Mouse (Mus musculus) cerebellum, postnatal 10 days (tissue): ENCODE measurements around the gene Opn1sw.
A peak's percentile ranks its signal among the peaks of the same experiment; 100 is the strongest.

Source experiments
- DNase-seq, 2 experiments: peaks; one replicate each; pipeline ENCODE4 v3.0.0; 2021; ENCODE audit warnings: mixed read lengths in 2 of 2

The Opn1sw gene

DNA sequence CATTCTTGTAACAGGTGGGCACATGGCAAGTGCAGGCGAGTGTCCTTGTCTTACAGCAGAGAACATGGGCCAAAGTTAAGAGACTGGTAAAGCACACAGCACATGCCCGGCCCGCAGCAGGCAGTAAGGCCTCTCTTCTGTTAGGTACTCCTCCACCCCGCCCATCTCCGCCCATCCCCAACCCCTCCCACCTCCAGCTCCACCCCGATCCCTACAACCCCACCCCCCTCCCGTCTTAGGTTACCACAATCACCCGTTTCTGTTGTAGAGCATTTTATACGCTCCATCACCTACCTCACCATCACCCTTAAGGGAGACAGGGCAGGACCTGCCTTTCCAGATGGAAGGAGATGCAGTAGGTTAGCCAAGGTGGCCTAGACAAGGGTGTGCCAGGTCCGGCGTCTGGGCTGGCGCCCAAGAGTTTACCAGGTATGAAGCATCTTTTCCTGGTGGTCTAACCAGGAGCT is at the start of gene Opn1sw:
Gene Opn1sw, minus strand, starts transcription at position 417 of the 467 bp plus-strand sequence.
- peak in 1 of 2 experiments; percentile 57 for DNase-seq

- DNase-seq: peak; percentile 32 to 45
Measured at GRCm38 (mm10) chr6:29436461-29436934, 48.2 kb upstream of the Opn1sw start.

GRCm38 (mm10) chr6:29435940-29436451 is 47.7 kb upstream of the Opn1sw start:
- DNase-seq: peak; percentile 40 to 42

DNA sequence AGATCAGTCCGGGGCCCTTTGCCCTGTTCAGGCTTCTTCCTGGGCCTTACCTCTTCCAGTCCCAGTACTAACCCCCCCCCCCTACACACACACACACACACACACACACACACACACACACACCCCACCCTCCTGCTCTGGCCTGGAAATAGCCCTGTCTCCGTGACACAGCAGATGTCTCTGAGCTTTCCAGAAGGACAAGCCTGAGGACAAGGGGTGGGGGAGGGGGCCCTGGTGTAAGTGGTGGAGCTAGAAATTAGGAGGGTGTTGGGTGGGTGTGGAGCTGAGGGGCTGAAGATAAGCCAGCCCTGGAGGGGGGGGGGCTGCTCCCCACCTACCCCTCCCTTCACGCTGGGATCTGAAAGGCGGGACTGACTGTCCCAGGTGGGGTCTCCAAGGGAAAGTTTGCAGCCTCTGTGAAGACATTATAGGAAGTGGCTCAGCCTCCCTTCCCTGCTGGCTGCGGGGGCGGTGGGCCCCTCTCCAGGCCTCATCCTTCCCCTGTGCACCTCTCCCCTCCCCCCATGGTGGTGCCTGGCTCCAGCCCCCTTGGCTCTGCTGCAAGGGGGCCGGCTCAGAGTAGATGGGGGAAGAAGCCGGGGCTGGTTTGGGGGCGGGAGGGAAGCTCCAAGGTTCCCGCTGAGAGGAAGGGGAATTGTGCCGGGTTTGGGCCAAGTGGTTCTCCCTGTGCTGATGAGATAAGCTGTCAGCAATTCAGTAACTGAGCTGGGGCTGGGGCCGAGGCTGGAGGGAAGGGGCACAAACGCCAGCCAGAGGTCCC is 46.8 kb upstream of the Opn1sw start:
- peak; percentile 81 to 82 for DNase-seq

DNA sequence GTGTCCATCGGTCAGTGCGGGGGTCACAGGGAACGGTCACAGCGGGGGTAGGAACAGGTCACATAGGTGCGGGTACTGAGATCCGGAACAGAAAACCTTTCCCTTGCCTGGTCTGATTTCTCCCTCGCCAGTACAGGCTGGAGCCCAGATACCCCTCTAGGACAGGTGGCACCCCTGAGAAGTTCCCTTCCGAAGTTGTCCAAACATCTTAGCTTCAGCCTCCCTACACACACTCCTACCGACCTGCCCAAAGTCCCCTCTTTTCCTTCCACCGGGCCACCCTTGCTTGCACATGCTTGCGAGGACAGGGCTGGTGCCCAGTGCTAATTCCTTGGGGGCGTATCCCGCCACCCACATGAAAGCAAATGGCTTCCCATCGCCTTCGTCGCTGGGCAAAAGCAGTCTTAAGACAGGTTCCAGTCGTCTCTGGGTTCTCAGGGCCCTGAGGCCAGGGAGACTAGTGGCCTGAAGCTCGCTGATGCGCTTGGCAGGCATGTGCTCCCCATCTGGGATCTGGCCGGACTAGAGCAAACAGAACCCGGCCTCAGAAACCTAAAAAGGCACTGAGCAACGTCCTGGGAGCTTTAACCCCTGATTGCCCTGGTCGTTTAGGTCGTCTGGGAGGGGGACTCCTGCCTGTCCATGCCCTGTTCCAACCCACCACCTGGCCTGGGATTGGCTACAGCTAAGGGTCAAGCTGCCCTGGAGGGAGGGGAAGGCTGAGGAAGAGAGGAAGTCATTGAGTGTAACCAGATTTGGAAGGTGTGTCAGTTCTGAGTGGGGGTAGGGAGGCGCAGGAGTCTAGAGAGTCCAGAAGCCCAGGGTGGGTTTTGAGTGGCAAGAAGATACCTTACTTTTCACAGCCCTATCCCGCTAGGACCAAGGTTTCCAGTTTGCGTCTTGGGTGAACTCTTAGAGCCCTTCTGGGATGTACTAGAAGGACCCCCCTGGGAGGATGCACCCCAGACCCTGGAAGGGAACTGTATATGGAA is 45.8 kb upstream of the Opn1sw start:
- DNase-seq: peak; percentile 64 to 66

- peak; percentile 51 to 55 for DNase-seq
Measured at GRCm38 (mm10) chr6:29433038-29433803, 45.0 kb upstream of the Opn1sw start, which contains the start of gene Flnc. TSS of gene Flnc (plus strand) at chr6:29433256.

DNA sequence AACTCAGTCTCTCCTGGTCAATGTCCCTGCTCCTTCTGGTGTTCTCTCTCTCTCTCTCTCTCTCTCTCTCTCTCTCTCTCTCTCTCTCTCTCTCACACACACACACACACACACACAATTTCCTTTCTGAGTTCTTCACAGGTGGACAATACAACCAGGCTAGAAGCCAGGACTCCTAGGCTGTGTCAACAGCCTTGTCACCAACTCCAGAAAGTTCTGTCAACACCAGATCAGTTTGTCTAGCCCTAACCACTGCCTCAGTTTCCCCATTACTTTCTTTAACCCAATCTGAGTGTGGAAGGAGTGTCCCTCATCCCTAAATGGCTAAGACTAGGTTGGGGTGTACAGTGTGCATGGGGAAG is 44.4 kb upstream of the Opn1sw start:
- DNase-seq: no peak

DNA sequence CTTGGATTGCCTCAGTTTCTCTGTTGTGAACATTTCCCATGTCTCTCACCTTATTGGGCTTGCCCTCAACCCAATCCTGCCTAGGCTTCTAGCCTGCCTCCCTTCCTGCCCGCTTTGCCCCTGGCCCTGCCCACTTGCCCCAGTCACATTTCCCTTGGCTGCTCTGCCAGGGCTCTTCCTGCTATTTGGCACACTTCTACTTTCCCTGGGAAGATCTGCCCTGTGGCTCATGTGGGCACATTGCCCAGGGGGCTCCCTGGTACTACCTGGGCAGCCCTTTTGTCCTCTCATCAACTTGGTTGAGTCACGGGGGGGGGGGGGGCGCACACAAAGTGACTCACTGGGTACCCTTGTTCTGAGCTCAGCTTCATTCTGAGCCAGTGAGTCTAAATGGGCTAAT is 43.9 kb upstream of the Opn1sw start:
- peak; percentile 38 to 45 for DNase-seq

DNA sequence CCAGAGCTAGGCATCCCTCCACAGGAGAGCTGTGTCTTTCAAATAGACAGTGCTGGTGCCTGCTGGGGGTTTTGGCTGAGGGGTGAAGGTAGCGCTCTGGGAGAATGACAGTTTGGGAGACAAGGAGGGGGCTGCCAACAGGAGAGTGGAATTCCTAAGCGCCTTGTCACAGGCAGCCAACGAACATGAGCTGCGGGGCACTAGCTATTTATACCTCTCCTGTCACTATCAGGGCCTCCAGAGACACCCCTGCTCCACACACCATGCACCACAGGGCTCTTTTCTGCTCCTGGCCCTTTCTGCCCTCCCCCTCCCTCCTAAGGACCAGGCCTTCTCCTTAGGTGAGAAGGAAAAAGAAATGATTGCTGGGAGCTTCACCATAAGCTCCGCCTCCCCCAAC is 43.2 kb upstream of the Opn1sw start:
- no peak for DNase-seq

- DNase-seq: no peak
Measured at GRCm38 (mm10) chr6:29430681-29431420, 42.6 kb upstream of the Opn1sw start.

GRCm38 (mm10) chr6:29428171-29428570 is 39.9 kb upstream of the Opn1sw start:
- no peak for DNase-seq

GRCm38 (mm10) chr6:29426331-29426730 is 38.1 kb upstream of the Opn1sw start:
- no peak for DNase-seq

DNA sequence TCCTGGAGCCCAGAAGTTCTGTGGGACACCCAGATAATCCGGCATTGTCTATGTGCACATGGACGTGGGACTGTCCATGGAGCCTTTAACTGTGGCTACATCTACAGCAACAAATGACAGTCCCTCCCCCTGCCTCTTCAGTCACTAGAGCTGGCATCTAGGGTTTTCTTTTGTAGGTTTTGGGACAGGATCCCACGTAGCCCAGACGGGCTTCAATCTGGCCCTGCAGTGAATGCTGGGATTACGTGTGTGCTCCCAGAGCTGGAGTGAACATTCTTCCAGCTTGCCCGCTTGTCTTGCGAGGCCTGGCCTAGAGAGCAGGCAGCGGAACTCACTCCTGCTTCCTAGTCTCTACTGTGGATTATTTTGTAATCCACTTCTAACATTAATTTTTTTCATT is 36.9 kb upstream of the Opn1sw start:
- DNase-seq: no peak

DNA sequence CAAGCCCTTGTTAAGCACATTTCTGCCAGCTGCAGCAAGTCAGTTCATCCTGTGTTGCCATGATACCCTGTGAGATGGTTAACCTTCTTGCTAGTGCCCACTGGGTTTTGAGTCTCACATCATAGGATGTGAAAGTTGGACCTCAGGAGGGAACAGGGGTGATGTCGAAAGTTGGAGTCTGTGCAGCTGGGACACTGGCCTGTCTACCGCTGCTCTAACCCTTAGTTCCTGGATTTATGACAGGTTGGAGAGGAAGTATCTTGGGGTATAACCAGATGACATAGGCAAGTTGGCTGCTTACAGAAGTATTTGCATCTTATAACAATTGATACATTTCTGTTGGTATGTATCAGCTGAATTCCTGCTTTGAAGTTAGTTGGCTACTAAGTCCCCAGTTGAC is 32.3 kb upstream of the Opn1sw start:
- no peak for DNase-seq

DNA sequence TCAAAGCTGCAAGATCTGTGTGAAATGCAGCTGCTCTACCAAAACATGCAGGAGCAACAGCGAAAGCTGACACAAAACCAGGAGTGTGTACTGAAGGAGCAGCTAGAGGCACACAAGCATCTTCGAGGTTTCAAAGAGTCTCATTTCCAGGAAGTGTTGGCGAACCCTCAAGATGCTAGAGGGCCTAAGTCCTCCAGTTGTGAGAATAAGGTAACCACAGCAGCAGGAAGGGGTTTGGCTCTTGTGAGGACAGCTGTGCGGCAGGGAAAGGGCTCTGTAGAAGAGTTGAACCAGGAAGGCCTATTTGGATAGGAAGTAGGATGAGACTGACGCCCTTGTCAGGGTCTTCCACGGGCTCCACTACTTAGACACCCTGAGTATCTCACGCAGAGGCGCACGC is 27.2 kb upstream of the Opn1sw start:
- no peak for DNase-seq

DNA sequence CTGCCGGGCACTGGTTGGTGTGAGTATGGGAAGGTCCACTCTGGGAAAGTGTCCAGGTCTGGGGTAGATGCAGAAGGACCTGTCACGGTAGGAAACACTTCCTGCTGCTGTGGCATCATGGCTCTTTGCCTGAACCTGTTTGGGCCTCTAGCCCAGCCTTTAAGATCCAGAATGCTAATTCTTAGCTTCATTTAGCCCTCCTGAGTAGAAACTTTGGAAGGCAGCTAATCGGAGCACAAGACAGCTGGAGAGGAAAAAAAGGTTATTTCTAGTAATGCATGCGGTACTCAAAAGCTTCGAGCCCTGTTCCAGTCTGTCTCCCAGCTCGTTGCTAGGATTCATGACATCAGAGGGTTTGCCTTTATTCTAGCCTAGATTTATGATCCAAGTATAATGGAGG is 18.1 kb upstream of the Opn1sw start:
- DNase-seq: peak; percentile 66 to 71

- peak; percentile 74 to 75 for DNase-seq
Measured at GRCm38 (mm10) chr6:29402693-29403342, 14.6 kb upstream of the Opn1sw start.

GRCm38 (mm10) chr6:29399851-29400250 is 11.6 kb upstream of the Opn1sw start:
- DNase-seq: no peak

DNA sequence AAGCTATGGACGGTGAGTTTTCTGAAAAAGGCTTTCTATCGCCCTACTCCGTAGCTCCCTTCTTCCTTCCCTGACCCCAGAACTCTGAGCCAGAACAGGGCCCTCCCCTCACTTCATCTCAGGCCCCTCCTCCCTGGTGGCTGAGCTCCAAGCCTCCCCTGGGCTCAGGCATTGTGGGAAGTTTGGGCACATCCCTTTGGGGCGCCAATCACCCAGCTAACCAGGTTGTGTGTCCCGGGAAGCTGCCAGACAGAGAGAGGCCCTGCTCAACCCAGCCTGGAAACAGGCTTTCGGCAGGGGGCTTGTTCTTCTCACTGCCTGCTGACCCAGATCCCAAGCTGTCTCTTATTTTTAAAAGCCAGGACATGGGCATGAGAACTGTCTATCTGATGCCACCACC is 9.3 kb upstream of the Opn1sw start:
- peak; percentile 70 to 76 for DNase-seq

DNA sequence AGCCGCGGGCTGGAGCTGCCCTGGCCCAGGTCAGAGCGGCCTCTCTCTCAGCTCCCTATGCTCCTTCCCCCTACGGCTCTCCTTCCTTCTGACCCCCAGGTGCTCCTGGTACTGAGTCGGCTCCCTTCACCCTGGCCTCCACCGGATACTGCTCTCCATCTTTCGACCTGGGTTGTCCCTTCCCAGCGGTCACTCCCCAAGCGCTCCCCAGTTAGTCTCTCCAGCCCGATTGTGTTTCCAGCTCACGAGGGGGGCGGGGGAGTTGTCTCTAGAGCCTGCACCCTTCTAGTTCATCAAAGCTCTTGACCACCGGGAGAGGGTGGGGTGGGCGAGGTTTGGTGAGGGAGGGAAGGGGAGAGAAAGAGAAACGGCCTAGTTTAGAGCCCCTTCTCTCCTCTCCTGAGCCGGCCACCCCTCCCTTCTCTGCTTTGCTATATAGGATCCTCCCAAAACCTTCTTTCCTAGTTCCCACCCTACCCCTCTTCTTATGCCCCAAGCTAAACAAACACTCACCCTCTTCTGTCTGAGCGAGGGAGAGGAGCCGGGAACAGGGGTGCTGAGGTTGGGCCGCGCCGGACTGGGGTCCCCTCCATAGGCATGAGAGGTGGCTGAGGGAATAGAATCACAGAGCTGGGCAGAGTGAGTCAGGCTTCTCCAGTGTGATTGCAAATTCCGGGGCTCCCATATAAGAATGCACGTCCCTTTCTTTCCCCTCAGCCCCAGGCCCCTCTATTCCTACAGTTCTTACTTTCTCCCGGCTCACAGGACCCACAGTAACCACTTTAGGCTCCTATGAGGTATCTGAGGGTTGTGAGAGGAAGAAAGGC is 8.7 kb upstream of the Opn1sw start:
- peak; percentile 47 to 63 for DNase-seq
